8 mouse cellular contexts compared by ENCODE assay signal in the genomic region with DNA sequence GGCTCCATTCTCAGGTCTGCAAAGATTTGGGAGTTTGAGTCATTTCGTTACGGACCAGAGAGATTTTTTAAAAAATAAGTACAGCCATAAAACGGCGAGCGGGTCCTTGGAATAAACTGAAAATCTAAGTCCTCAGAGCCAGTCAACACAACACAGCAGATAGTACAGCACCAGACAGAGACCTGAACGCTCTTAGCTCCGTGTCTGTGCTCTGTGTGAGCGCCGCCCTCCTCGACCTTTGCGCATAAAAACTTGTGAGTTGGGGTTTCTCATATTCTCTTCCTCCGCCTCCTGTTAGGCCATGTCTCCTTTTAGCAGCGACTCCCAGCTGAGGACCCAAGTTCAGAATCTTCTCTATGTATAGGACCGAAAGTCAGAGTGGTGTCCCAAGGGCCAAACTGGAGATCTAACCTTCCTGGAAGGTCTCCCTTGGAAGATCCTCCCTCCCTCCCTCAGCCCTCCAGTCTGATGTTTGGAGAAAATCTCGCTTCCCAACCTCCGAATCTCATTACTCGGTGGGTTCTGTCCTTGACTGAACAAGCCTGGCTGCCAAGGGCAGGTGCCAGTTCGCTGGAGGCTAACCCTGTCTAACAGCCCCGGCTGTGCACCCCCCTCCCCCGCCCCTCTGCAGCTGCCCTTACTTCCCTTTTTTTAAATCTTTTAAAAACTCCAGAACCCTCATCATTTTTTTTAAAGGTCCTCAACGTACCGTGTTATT.
DNase-seq lines count a peak whose midpoint lies in the region; ATAC-seq and TF ChIP-seq lines count a peak whose summit lies in the region.

No protein-coding gene starts in this region.

- H3K4me2 ChIP-seq in lung, embryonic 16.5 days (ENCODE audit: low read depth, low read length): peak overlapping the region; percentile 60
- peak overlapping the region; percentile 58 for H3K4me2 ChIP-seq in embryonic facial prominence, embryonic 13.5 days
- peak overlapping the region; percentile 65 for H3K4me2 ChIP-seq in limb, embryonic 12.5 days

- H3K36me3 ChIP-seq in lung, embryonic 16.5 days (ENCODE audit: control insufficient read depth, insufficient read depth, low read length): no peaks in the 10 kb centered on the region
- H3K36me3 ChIP-seq in embryonic facial prominence, embryonic 13.5 days: no peaks in the 10 kb centered on the region
- no peaks in the 10 kb centered on the region for H3K36me3 ChIP-seq in limb, embryonic 12.5 days

- DNase-seq in lung, adult 2 months: no peak
- no peak for DNase-seq in layer of hippocampus, postnatal 36 days
- no peak for DNase-seq in left cerebral cortex, postnatal 25 days (ENCODE audit: low spot score in 2 of 2)
- no peak for DNase-seq in spleen, postnatal 4 days (ENCODE audit: low spot score in 2 of 2)

- no peak overlapping the region for H3K9ac ChIP-seq in lung, embryonic 16.5 days (ENCODE audit: low read length)
- 0 out of 2 replicates have a peak overlapping the region, but pooled peaks have one; percentile 27 for H3K9ac ChIP-seq in embryonic facial prominence, embryonic 13.5 days
- H3K9ac ChIP-seq in limb, embryonic 12.5 days (replicated peaks): peak overlapping the region; percentile 14; the same call in 1 of the 2 replicates

- H3K4me3 ChIP-seq in lung, embryonic 16.5 days (ENCODE audit: low read length): peak overlapping the region; percentile 42
- no peak overlapping the region for H3K4me3 ChIP-seq in lung, adult 2 months (replicated peaks; ENCODE audit: extremely low read depth, low read depth, low read length)
- H3K4me3 ChIP-seq in embryonic facial prominence, embryonic 13.5 days: peak overlapping the region; percentile 31
- H3K4me3 ChIP-seq in limb, embryonic 12.5 days (replicated peaks): peak overlapping the region; percentile 35

- 0 out of 2 replicates have a peak, but pooled peaks have one; percentile 23 for ATAC-seq in lung, embryonic 16.5 days (ENCODE audit: low read depth)
- no peak for ATAC-seq in embryonic facial prominence, embryonic 13.5 days (ENCODE audit: insufficient number of reproducible peaks, insufficient read depth, low FRiP score, low TSS enrichment, low read depth)
- 0 out of 2 replicates have a peak, but pooled peaks have one; percentile 19 for ATAC-seq in limb, embryonic 12.5 days (ENCODE audit: insufficient number of reproducible peaks, insufficient read depth, low FRiP score, low TSS enrichment, low read depth)
- ATAC-seq in neutrophil, adult 5-6 weeks (ENCODE audit: extremely low read depth, insufficient number of reproducible peaks, low FRiP score, poor library complexity, severe bottlenecking): peak; percentile 44; the same call in 1 of the 2 replicates

- no peak overlapping the region for H3K27ac ChIP-seq in lung, embryonic 16.5 days (ENCODE audit: low read length)
- H3K27ac ChIP-seq in embryonic facial prominence, embryonic 13.5 days: no peak overlapping the region
- no peak overlapping the region for H3K27ac ChIP-seq in limb, embryonic 12.5 days

- 3% methylated on average over 22 of the region's 22 CpGs for WGBS in lung, embryonic 16.5 days
- 5% methylated on average over 22 of the region's 22 CpGs for WGBS in lung, adult 2 months
- WGBS in embryonic facial prominence, embryonic 13.5 days: under 1% methylated on average over 22 of the region's 22 CpGs
- 1% methylated on average over 22 of the region's 22 CpGs for WGBS in limb, embryonic 12.5 days

- H3K4me1 ChIP-seq in lung, embryonic 16.5 days (replicated peaks; ENCODE audit: control insufficient read depth, insufficient read depth, low read length): peaks cover 10% of the 10 kb centered on the region
- no peaks in the 10 kb centered on the region for H3K4me1 ChIP-seq in lung, adult 2 months (ENCODE audit: control insufficient read depth, insufficient read depth, low read length)
- peaks cover 18% of the 10 kb centered on the region for H3K4me1 ChIP-seq in embryonic facial prominence, embryonic 13.5 days
- H3K4me1 ChIP-seq in limb, embryonic 12.5 days (replicated peaks): peaks cover 17% of the 10 kb centered on the region

- H3K9me3 ChIP-seq in lung, embryonic 16.5 days (ENCODE audit: control insufficient read depth, low read length): no peaks in the 10 kb centered on the region; the same call in 1 of the 2 replicates
- no peaks in the 10 kb centered on the region for H3K9me3 ChIP-seq in embryonic facial prominence, embryonic 13.5 days
- no peaks in the 10 kb centered on the region for H3K9me3 ChIP-seq in limb, embryonic 12.5 days

- peaks cover 51% of the 10 kb centered on the region for H3K27me3 ChIP-seq in lung, embryonic 16.5 days (ENCODE audit: control insufficient read depth, insufficient read depth, low read depth, low read length)
- H3K27me3 ChIP-seq in embryonic facial prominence, embryonic 13.5 days: peaks cover 78% of the 10 kb centered on the region
- peaks cover 61% of the 10 kb centered on the region for H3K27me3 ChIP-seq in limb, embryonic 12.5 days

- TF ChIP-seq CTCF in lung, adult 2 months (IDR thresholded peaks at IDR 0.05; ENCODE audit: insufficient read depth, low read length): no peak

- intact Hi-C loops in left cerebral cortex, postnatal 25 days (cut with DNase I): no loop called here

- no peak for TF ChIP-seq POLR2A in lung, adult 2 months (IDR thresholded peaks at IDR 0.05; ENCODE audit: borderline replicate concordance, extremely low read depth, low read depth, low read length)
